Comparison of ENCODE assay signal across 8 mouse cellular contexts in the genomic region with DNA sequence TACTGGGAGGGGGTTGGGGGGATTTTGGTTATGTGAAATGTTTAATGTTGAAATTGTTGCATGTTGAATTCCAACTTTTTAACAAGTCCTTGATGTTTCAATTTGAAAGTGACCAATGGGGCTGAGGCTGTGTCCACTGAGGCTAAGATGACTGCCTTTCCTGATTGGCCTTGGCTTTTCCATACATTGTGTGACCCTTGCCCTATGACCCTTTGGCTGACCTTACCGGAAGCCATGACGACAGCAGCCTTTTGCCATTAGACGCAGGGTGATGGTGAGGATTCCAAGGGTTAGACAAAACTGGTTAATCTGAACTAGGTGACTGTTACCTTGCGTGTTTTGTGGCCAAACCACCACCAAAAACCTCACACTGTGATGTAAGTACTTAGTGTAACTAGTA. TPM values are rescaled to one million over a fixed set of nuclear protein-coding genes. Genes with fewer than 3 reads are reported as not detected.
DNase-seq lines count a peak whose midpoint lies in the region; ATAC-seq lines count a peak whose summit lies in the region.

No protein-coding gene starts in this region.

- H3K9ac ChIP-seq in lung, embryonic 16.5 days (ENCODE audit: low read length), result peak overlapping the region; percentile 100
- peak overlapping the region; percentile 100; the same call in 1 of the 2 replicates for H3K9ac ChIP-seq in hindbrain, embryonic 12.5 days

- H3K79me2 ChIP-seq in macrophage (ENCODE audit: inconsistent target), result peaks cover 30% of the 10 kb centered on the region

- H3K27me3 ChIP-seq in lung, embryonic 16.5 days (ENCODE audit: control insufficient read depth, insufficient read depth, low read depth, low read length), result no peaks in the 10 kb centered on the region; the same call in 1 of the 2 replicates
- 0 out of 2 replicates have a peak, but pooled peaks cover 7% of the 10 kb centered on the region for H3K27me3 ChIP-seq in hindbrain, embryonic 12.5 days

- peaks cover 16% of the 10 kb centered on the region for H3K4me1 ChIP-seq in lung, embryonic 16.5 days (replicated peaks; ENCODE audit: control insufficient read depth, insufficient read depth, low read length)
- H3K4me1 ChIP-seq in hindbrain, embryonic 12.5 days, result peaks cover 18% of the 10 kb centered on the region

- no peak overlapping the region for H3K27ac ChIP-seq in lung, embryonic 16.5 days (ENCODE audit: low read length)
- no peak overlapping the region for H3K27ac ChIP-seq in hindbrain, embryonic 12.5 days
- H3K27ac ChIP-seq in macrophage, result no peak overlapping the region

- H3K4me3 ChIP-seq in lung, embryonic 16.5 days (ENCODE audit: low read length), result peak overlapping the region; percentile 98
- peak overlapping the region; percentile 98 for H3K4me3 ChIP-seq in hindbrain, embryonic 12.5 days
- H3K4me3 ChIP-seq in macrophage (ENCODE audit: inconsistent target), result peak overlapping the region; percentile 42

- WGBS in lung, embryonic 16.5 days, result 41% methylated on average over 4 of the region's 4 CpGs
- 32% methylated on average over 4 of the region's 4 CpGs for WGBS in hindbrain, embryonic 12.5 days
- WGBS in macrophage (ENCODE audit: missing documents), result 60% methylated on average over 4 of the region's 4 CpGs

- peak overlapping the region; percentile 63 for H3K4me2 ChIP-seq in lung, embryonic 16.5 days (ENCODE audit: low read depth, low read length)
- H3K4me2 ChIP-seq in hindbrain, embryonic 12.5 days (replicated peaks), result peak overlapping the region; percentile 78

- no peak for ATAC-seq in lung, embryonic 16.5 days (ENCODE audit: low read depth)
- ATAC-seq in hindbrain, embryonic 12.5 days (ENCODE audit: low FRiP score), result no peak

- no peak for DNase-seq in lung, adult 18-20 months
- DNase-seq in cerebellum, adult 9-10 months, result peak; percentile 65
- no peak for DNase-seq in gastrocnemius, postnatal 4 days (ENCODE audit: low spot score in 2 of 2)
- no peak for DNase-seq in frontal cortex, postnatal 14 days (ENCODE audit: low spot score in 2 of 2)
- no peak for DNase-seq in ovary, postnatal 36 days (ENCODE audit: low spot score)

- H3K9me3 ChIP-seq in lung, embryonic 16.5 days (ENCODE audit: control insufficient read depth, low read length), result no peaks in the 10 kb centered on the region
- H3K9me3 ChIP-seq in hindbrain, embryonic 12.5 days (replicated peaks), result no peaks in the 10 kb centered on the region

- H3K36me3 ChIP-seq in lung, embryonic 16.5 days (ENCODE audit: control insufficient read depth, insufficient read depth, low read length), result peaks cover 29% of the 10 kb centered on the region
- peaks cover 46% of the 10 kb centered on the region for H3K36me3 ChIP-seq in hindbrain, embryonic 12.5 days
- peaks cover 41% of the 10 kb centered on the region for H3K36me3 ChIP-seq in macrophage (ENCODE audit: inconsistent target)

RNA-seq across cellular contexts. Expression of gene Srsf6, which starts 1.4 kb away (rescaled TPM):
- 166 and 183 TPM in 2 replicates for polyA plus RNA-seq in lung, embryonic 16.5 days (2015; fragmentation: Nextera tagmentation; extraction: Ambion mirVana)
- 223 and 252 TPM in 2 replicates for polyA plus RNA-seq in hindbrain, embryonic 12.5 days (2016; fragmentation: Nextera tagmentation; extraction: Ambion mirVana)
- total RNA-seq in macrophage (2018; cell fraction: chromatin; rRNA removed), result 100 to 1,000 TPM; 142 to 268 (median 207) TPM
- total RNA-seq in macrophage (2018; cell fraction: cytosol; rRNA removed), result 10 to 100 TPM; 35.8 to 64.5 (median 48.1) TPM
- 100 to 1,000 TPM; 126 to 339 (median 182) TPM for total RNA-seq in macrophage (2018; cell fraction: nucleus; rRNA removed)
- 61.3 to 95.7 TPM (median 62.9 TPM) in 3 replicates for polyA plus RNA-seq in macrophage (2018)
- total RNA-seq in gastrocnemius, postnatal 4 days (2021), result 100 to 1,000 TPM; 125 to 132 TPM

RNA-seq across cellular contexts. Expression of gene L3mbtl1, which starts 10.6 kb away (rescaled TPM):
- polyA plus RNA-seq in lung, embryonic 16.5 days (2015; fragmentation: Nextera tagmentation; extraction: Ambion mirVana), result 0.09 and 0.24 TPM in 2 replicates
- 0.20 and 0.41 TPM in 2 replicates for polyA plus RNA-seq in hindbrain, embryonic 12.5 days (2016; fragmentation: Nextera tagmentation; extraction: Ambion mirVana)
- total RNA-seq in macrophage (2018; cell fraction: chromatin; rRNA removed), result under 1 TPM in 4 of 26 experiments, not detected in 22; 0.18 to 0.27 (median 0.23) TPM
- not detected for total RNA-seq in macrophage (2018; cell fraction: cytosol; rRNA removed)
- total RNA-seq in macrophage (2018; cell fraction: nucleus; rRNA removed), result under 1 TPM in 1 of 26 experiments, not detected in 25; 0.34 TPM
- polyA plus RNA-seq in macrophage (2018), result not detected in 3 replicates
- under 1 TPM; 0.17 to 0.70 TPM for total RNA-seq in gastrocnemius, postnatal 4 days (2021)

RNA-seq across cellular contexts. Expression of gene Sgk2, which starts 54.4 kb away (rescaled TPM):
- not detected in 2 replicates for polyA plus RNA-seq in lung, embryonic 16.5 days (2015; fragmentation: Nextera tagmentation; extraction: Ambion mirVana)
- not detected in 2 replicates for polyA plus RNA-seq in hindbrain, embryonic 12.5 days (2016; fragmentation: Nextera tagmentation; extraction: Ambion mirVana)
- total RNA-seq in macrophage (2018; cell fraction: chromatin; rRNA removed), result not detected
- total RNA-seq in macrophage (2018; cell fraction: cytosol; rRNA removed), result not detected
- not detected for total RNA-seq in macrophage (2018; cell fraction: nucleus; rRNA removed)
- not detected in 3 replicates for polyA plus RNA-seq in macrophage (2018)
- total RNA-seq in gastrocnemius, postnatal 4 days (2021), result not detected

Comparison
In these comparisons a context has a peak if more than half of its experiments do, and no peak if none do; other contexts are left out.
1. H3K4me3 ChIP-seq: peak in every context shown above with its lines; median percentile 98 in lung, embryonic 16.5 days; 98 in hindbrain, embryonic 12.5 days; 42 in macrophage.